Mouse (Mus musculus): ENCODE measurements at regions not wholly inside any gene's neighbourhood (a gene's known extent, or its start where the extent isn't known, plus 50 kb on each side); places are given as distances from the start of the nearest gene placed in this dataset.

GRCm38 (mm10) chr12:52368034-52368433, 135.7 kb upstream of the Arhgap5 start:
- no peak for DNase-seq (ENCODE audit: low spot score)

- DNase-seq (ENCODE audit: low spot score): no peak
Measured at GRCm38 (mm10) chr12:52368466-52368865, 135.3 kb upstream of the Arhgap5 start.

GRCm38 (mm10) chr12:52370153-52370710, 133.5 kb upstream of the Arhgap5 start:
- DNase-seq (ENCODE audit: low spot score): no peak

GRCm38 (mm10) chr12:52375116-52375515, 128.7 kb upstream of the Arhgap5 start:
- DNase-seq (ENCODE audit: low spot score): no peak

GRCm38 (mm10) chr12:52376692-52377462, 126.9 kb upstream of the Arhgap5 start:
- DNase-seq (ENCODE audit: low spot score): no peak

GRCm38 (mm10) chr12:52377463-52377848, 126.3 kb upstream of the Arhgap5 start:
- DNase-seq (ENCODE audit: low spot score): no peak

GRCm38 (mm10) chr12:52379245-52379644, 124.5 kb upstream of the Arhgap5 start:
- no peak for DNase-seq (ENCODE audit: low spot score)

GRCm38 (mm10) chr12:52379960-52380359, 123.8 kb upstream of the Arhgap5 start:
- DNase-seq (ENCODE audit: low spot score): no peak

GRCm38 (mm10) chr12:52381161-52381967, 122.4 kb upstream of the Arhgap5 start:
- DNase-seq (ENCODE audit: low spot score): no peak

GRCm38 (mm10) chr12:52381968-52382325, 121.8 kb upstream of the Arhgap5 start:
- DNase-seq (ENCODE audit: low spot score): no peak

GRCm38 (mm10) chr12:52382832-52383580, 120.8 kb upstream of the Arhgap5 start:
- no peak for DNase-seq (ENCODE audit: low spot score)

GRCm38 (mm10) chr12:52389552-52389951, 114.2 kb upstream of the Arhgap5 start:
- no peak for DNase-seq (ENCODE audit: low spot score)

GRCm38 (mm10) chr12:52390242-52390641, 113.5 kb upstream of the Arhgap5 start:
- no peak for DNase-seq (ENCODE audit: low spot score)

- no peak for DNase-seq (ENCODE audit: low spot score)
Measured at GRCm38 (mm10) chr12:52392636-52393035, 111.1 kb upstream of the Arhgap5 start.

- no peak for DNase-seq (ENCODE audit: low spot score)
Measured at GRCm38 (mm10) chr12:52393981-52394718, 109.6 kb upstream of the Arhgap5 start.

- DNase-seq (ENCODE audit: low spot score): no peak
Measured at GRCm38 (mm10) chr12:52394719-52395062, 109.1 kb upstream of the Arhgap5 start.

- no peak for DNase-seq (ENCODE audit: low spot score)
Measured at GRCm38 (mm10) chr12:52395111-52395510, 108.7 kb upstream of the Arhgap5 start.

GRCm38 (mm10) chr12:52396178-52396841, 107.5 kb upstream of the Arhgap5 start:
- DNase-seq (ENCODE audit: low spot score): peak; percentile 18

GRCm38 (mm10) chr12:52397718-52398510, 105.9 kb upstream of the Arhgap5 start:
- DNase-seq (ENCODE audit: low spot score): no peak

- no peak for DNase-seq (ENCODE audit: low spot score)
Measured at GRCm38 (mm10) chr12:52398511-52398975, 105.2 kb upstream of the Arhgap5 start.

Measured in ovary, postnatal 14 days (tissue).